Mouse (Mus musculus) retina, embryonic 14.5 days (tissue): ENCODE measurements at regions not wholly inside any gene's neighbourhood (a gene's known extent, or its start where the extent isn't known, plus 50 kb on each side); places are given as distances from the start of the nearest gene placed in this dataset.
"Not testable (repeated sequence)": the region's sequence is repeated elsewhere in the genome, so short reads cannot be mapped to it uniquely, and the experiment has no call there.

Experiments used
- DNase-seq: peaks from one replicate; pipeline ENCODE4 v3.0.0-alpha.2; 2015; ENCODE audit warnings: low spot score

DNA sequence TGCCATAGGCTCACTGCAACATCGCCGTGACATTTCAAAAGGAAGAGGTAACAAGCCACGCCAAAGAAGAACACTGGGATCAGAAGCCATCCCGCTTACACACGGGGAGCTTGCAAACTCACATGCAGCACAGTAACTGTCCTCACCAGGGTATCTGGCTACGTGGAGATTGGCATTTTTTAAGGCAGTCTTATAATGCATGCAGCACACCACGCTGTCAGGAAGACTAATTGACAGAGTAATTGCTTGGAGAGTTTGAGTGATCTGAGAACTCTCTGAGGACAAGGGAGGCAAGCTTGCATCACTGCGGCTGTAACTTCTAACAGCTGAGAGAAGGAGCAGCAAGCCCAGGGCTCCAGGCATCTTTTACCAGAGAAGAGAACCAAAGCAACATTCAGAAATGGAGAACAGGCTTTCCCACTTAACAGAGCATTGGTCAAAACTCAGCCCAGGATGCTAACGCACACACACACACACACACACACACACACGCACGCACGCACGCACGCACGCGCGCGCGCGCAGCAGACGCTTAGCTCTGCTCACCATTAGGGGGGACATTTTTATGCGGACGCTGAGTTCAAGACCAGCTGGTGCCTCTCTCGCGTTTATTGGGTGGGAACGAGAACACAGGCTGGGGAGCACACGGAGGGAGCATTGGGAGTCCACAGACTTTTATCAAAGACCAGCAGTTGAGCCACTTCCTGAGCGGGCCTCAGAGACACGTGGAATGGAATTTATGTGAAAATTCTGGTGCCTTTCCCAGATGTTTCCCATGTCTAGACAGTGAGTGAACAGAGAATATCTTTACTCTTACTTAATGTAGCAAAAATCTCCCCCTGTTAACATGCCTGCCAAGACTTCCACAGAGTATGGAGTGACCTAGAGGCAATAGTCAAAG, 66.6 kb downstream of the 1700129C05Rik start:
- peak; percentile 29 for DNase-seq

DNA sequence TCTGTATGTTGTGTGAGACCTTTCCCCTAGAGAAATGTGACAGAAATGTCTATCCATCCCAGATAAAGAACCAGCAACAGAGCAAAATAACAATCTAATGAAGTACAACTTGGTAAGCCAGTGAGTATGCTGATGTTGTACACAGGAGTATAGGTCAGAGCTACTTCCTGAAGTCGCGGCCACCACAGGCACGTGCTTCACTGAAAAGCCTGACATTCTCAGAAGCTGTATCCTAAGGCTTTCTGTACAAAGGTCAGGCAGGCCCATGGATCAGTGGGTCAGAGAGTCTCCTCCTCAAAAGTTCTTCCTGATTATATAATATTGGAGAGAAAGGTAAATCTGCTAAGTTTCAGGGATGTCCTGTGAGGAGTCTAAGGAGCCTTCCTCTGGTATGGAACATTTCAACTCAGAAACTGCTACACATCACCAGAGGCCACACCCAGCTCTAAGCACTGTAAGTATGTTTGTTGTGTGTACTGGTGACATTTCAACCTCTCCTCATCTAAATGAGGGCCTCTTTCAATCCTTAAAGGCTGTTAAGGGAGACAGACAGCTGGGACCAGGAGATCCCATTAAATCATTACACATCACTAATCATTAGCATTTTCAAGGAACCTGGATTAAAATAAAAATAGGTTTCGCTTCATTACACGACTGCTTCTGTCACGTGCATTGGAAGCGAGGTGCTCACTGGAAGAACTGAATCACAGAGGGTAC, 70.2 kb downstream of the 1700129C05Rik start:
- peak; percentile 24 for DNase-seq

DNA sequence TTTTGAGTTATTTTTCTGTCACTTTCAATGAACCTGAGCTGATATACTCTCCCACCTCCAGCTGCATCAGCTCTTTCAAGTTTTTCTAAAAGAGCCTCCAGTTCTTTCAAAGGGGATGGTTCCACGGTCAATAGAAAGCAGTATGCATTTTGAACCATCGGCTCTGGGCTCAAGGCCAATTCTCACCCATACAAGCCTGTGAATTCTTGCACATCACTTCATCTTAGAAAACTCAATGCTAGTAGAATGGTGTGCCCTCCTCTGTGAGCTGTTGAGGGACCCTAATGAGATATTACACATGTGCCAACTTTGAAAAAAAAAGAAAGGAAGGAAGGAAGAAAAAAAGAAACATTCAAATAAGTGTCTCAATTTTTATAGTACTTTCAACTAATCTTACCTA, 72.6 kb downstream of the 1700129C05Rik start:
- DNase-seq, result no peak

DNA sequence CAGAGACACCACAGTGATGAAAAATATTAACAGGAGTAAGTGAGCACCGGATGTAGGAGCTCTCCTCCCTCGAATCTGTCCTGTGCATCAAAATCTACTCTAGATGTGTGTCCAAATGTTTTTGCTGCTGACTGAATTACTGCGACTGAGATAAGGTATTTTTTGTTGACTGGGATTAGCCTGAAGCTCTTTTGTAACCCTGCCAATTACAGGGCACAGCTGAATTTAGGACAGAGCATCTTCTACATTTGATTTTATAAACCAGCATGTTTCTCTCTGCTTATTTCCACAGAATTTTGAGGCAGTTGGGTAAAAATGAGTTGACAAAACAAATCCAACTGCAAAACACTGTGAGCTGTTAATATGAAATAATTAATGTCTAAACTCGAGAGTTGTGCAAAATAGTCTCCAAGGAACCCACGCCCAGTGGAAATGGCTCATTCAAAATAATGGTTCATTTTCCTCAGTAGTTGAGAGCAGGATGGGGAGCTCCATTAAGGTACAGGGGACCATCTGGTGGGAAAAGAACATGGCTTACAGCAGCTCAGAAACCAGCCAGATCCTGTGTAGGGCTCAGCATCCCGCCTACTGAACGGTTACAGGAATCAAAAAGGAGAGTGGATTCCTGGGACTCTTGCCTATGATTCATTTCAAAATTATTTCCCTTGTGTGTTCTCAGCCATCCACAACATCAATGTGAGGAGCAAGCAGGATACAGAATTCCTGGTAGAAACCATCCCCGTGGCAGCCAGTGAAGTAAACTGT, 76.1 kb downstream of the 1700129C05Rik start:
- no peak for DNase-seq

GRCm38 (mm10) chr14:59063221-59063620, 79.5 kb downstream of the 1700129C05Rik start:
- DNase-seq, result no peak

- DNase-seq, result no peak
These were observed 85.9 kb downstream of the 1700129C05Rik start for GRCm38 (mm10) chr14:59056832-59057231.

GRCm38 (mm10) chr14:59055283-59055682, 87.4 kb downstream of the 1700129C05Rik start:
- no peak for DNase-seq

- no peak for DNase-seq
These were observed 90.3 kb downstream of the 1700129C05Rik start for GRCm38 (mm10) chr14:59052421-59052820.

DNA sequence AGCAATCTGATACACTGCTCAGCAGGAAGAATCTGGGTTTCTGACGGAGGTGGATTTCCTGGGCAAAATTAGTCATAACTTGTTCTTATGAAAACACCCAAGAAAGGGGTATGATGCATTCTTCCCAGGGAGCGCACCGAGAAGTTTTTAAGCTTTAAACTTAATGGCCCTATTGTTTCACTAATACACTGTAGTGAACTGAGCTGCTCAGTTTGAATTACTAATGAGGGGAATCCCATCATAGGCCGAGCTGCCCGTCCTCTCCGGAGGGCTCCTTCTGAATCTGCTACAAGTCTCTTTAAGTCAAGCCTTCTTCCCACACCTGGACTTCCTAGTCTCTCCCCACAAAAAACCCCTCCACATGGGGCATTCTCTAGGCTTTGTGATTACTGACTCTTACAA, 91.2 kb downstream of the 1700129C05Rik start:
- DNase-seq, result no peak

- peak; percentile 12 for DNase-seq
These were observed 97.0 kb downstream of the 1700129C05Rik start for GRCm38 (mm10) chr14:59045687-59046086.

GRCm38 (mm10) chr14:59045235-59045634, 97.5 kb downstream of the 1700129C05Rik start:
- no peak for DNase-seq

- DNase-seq, result no peak
These were observed 100.5 kb downstream of the 1700129C05Rik start for GRCm38 (mm10) chr14:59042152-59042551.

GRCm38 (mm10) chr14:59025757-59026156, 116.9 kb downstream of the 1700129C05Rik start:
- DNase-seq, result not testable (repeated sequence)

DNA sequence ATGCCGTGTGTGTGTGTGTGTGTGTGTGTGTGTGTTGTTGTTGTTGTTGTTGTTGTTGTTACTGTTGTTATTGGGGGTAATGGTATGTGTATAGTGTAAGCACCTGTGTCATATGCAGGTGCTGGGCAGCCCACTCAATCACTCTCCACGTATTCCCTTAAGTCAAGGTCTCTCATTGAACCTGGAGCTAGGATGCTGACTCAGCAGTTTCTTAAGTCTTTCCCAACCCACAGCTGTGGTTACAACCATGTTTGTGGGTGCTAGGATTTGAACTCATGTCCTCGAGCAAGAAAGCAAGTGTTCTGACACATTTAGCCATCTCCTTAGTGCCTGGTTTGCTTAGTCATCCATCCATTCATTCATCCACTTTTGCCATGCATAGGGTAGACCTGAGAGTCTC, 133.2 kb downstream of the 1700129C05Rik start:
- DNase-seq, result no peak

GRCm38 (mm10) chr14:58999106-58999778, 143.5 kb downstream of the 1700129C05Rik start:
- DNase-seq, result peak; percentile 29

DNA sequence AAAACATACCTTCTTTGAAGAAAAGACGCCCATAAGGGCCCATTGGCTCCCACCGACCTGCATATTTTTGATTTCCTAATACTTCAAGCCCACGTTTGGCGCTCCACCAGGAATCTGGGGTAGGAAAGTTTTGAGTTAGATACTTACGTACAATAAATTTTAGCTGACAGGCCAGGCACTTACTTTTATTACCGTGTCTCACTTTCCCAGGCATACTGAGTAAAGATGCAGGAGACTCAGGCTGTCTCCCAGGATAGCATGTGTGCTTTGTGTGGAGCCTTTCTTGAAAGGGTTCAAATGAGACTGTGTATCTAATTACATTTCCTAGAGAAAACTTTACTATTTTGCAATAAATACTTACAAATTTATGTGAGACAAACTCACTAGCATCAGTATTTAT, 147.7 kb downstream of the 1700129C05Rik start:
- no peak for DNase-seq

DNA sequence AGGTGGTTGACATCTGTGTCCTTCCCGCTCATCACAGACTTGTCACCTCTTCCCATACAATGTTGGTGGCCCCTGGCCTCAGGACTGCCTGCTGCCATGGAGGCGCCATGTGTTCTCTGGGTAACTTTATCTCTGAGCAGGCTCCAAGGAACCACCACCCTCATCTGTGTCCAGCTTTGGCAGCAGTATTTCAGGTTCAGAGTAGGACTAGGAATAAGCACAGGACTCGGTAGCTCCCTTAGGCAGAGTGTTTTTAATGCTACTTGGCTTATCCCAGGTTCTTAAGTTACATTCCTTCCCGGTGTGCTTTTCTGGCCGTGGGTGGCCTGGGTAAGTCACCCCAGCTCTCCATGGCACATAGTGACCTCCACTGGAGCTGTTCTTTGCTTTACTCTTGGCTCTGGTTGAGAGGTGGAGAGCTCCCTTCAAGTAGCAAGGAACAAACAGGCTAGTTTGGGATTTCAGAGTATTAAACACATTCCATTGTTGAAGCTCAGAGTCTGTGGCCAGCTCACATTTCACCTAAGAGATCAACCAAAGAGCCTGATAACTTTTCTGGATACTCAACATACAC, 153.0 kb downstream of the 1700129C05Rik start:
- DNase-seq, result no peak

GRCm38 (mm10) chr14:58987688-58988087, 155.0 kb downstream of the 1700129C05Rik start:
- peak; percentile 80 for DNase-seq

GRCm38 (mm10) chr14:58985838-58986237, 156.9 kb downstream of the 1700129C05Rik start:
- DNase-seq, result peak; percentile 23

GRCm38 (mm10) chr14:58976791-58977190, 165.9 kb downstream of the 1700129C05Rik start:
- DNase-seq, result no peak

DNA sequence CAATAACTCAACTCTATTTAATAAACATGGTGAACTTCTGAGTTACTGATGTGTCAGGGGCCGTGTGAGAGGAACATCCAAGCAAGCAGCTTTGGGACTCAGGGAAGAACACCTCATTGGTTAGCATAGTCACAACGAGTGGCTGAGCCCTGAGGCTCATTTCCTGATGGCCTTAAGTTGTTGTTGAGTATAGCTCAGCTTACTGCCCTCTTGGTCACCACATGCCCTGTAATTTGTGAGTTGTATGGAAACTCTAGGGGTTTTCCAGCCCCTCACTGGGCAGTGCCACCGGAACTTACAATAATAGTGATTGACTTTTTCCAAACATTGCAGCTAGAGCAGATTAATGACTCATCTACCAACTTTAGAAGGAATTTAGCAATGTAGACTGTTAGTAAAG, 173.4 kb downstream of the 1700129C05Rik start:
- no peak for DNase-seq
